Mouse (Mus musculus) MEL-GATA-1-ER (cell line): ENCODE measurements around the gene Rcn1.

Experiments used
- DNase-seq: peaks from one replicate; pipeline ENCODE4 v3.0.0-alpha.2; 2012; ENCODE audit warnings: low read depth; ENCODE audit errors: extremely low read depth

Gene Rcn1

GRCm38 (mm10) chr2:105399085-105399891, at the start of gene Rcn1:
Gene Rcn1 (minus strand): TSS chr2:105399319.
- DNase-seq, result peak; percentile 99

DNA sequence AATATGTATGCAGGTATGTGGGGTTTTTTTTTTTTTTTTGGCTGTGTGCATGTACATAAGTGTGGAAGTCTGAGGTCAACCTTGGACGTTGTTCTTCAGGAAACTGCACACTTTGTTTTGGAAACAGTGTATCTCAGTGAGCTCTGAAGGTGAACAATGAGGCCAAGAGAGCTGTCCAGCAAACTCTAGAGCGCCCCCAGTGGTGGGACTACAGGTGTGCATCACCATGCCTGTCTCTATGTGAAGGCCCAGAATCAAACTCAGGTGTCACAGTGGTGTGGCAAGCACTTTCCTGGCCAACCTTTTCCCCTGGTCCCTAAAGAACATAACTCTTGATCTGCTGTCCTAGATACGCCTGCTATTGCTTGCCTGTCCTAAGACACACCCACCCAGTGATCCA, 45.0 kb upstream of the Rcn1 start:
- DNase-seq, result no peak

- no peak for DNase-seq
These were observed 39.9 kb upstream of the Rcn1 start for GRCm38 (mm10) chr2:105439022-105439421.

DNA sequence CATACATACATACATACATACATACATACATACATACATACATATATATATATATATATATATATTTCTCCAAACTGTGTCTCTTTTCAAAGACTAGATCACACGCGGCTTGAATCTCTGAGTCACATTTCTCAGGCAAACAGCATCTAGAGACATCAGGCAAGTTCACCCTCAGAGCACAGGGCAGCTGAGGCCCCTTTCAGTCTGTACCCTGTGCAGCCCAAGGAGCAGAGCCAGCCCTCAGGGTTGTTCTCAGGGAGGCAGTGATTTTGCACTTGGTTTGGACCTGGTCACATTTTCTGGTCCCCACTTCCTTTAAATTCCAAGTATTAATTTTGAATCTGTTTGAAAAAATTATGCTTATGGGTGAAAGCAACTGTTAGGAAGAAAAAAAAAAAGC, 39.4 kb upstream of the Rcn1 start:
- no peak for DNase-seq

- no peak for DNase-seq
These were observed 33.8 kb upstream of the Rcn1 start for GRCm38 (mm10) chr2:105432927-105433326.

DNA sequence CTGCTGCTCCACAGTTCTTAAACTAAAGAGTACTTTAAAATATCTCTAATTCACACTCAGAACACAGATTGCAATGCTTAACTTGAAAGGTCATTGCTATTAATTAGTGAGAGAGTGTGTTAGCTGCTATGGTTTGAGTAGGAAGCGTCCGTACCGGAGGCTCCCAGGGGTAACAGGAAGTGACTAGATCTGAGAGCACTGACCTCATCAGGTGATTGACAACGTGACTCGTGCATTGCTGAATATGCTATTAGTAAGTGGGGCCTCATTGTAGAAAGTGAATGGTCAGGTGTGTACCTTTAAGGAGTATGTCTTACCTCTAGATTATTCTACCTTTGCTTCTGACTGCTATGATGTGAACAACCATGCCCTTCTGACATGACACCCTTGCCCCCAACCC, 31.3 kb upstream of the Rcn1 start:
- no peak for DNase-seq

- no peak for DNase-seq
These were observed 30.8 kb upstream of the Rcn1 start for GRCm38 (mm10) chr2:105429899-105430298.

DNA sequence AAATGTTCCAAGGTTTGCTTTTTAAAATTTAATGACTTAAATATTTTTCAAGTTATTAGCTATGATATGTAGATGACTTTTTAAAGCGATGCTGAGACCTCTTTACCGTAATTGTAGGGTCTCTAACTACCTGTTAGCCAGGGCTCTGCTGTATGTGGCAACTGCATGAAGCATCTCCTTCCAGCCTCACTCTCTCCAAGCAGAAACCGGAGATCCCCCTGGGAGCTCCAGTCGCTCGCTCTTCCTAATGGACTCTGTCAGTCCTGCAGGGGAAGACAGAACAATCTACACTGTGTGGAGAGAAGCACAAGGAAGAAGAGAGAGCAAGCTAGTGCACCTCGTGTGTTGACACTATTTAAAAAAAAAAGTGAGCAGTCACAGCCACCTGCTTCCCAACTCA, 29.3 kb upstream of the Rcn1 start:
- DNase-seq, result no peak

GRCm38 (mm10) chr2:105428029-105428428, 28.9 kb upstream of the Rcn1 start:
- DNase-seq, result peak; percentile 53

DNA sequence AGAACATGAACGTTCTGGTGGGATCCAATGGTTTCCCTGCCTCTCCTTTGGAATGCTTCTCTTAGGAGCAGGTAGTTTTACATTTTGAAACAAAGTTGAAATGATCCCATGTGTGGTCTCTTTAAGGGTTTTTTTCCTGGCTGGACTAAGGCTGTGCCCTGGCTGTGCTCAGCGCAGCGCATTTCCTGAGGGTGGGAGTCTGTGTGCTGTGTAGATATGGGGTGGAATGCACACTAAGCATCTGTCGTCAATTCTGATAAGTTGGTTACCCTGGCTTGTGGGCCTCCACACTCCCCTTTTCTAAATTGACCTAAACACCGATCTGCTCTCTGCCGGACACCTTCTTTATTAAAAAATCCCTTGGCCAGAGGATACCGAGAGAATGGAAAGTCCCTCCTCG, 28.3 kb upstream of the Rcn1 start:
- no peak for DNase-seq

DNA sequence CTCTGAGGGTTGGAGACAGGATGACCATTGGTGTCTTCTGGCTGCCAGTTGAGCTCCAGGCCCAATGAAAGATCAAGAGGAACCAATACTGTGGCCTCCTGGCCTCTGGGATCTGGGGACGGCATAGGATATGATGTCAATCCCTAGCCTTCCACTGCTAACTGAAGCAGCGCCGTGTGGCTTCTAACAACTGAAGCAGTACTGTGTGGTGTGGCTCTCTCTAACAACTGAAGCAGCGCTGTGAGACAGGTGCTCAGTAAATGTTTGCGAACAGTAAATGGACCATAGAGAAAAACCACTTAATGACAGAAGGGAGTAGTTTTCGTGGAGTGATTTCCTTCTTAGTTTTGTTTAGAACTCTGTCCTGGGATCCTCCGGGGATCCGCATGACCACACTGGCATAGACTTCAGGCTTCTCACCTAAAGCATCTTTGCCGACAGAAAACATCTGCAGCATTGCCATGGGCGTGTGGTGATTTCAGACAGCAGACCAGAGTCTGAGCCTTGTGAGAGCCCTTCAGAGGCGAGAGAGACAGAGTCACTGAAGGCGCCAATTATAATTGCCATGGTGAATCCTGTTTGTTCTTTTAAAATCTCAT, 19.6 kb upstream of the Rcn1 start:
- no peak for DNase-seq

GRCm38 (mm10) chr2:105417663-105418062, 18.5 kb upstream of the Rcn1 start:
- peak; percentile 56 for DNase-seq

DNA sequence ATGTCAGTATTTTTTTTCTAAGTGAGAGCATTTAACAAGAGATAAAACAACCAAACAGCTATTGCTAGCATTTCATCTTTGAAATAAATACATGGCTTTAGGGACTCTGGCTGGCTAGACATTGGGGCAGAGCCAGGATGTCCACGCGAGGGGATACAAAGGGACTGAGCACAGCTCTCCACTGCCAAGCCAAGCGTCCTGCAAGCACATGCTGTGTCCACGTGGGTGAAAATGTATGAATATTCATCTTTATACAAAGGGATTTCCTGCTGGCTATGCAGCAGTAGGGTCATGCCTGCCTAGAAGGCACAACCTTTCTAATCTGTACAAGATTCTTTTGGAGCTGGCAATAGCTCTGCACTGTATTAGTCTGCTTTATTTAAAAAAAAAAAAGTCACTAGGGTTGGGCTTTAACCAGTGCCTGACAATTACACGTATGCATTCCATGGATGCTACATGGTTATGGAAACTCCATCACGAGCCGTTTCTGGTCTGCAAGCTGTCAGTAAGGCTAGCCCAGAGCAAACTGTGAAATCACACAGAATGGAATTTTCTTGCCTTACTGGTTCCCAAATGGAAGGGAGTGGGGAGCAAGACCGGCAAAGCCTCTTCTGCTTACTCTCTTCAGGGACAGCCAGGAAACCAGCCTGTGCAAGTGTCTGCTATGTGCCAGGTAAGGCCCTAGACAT, 17.7 kb upstream of the Rcn1 start:
- no peak for DNase-seq

GRCm38 (mm10) chr2:105416046-105416659, 17.0 kb upstream of the Rcn1 start:
- DNase-seq, result no peak

GRCm38 (mm10) chr2:105414309-105414708, 15.2 kb upstream of the Rcn1 start:
- no peak for DNase-seq

DNA sequence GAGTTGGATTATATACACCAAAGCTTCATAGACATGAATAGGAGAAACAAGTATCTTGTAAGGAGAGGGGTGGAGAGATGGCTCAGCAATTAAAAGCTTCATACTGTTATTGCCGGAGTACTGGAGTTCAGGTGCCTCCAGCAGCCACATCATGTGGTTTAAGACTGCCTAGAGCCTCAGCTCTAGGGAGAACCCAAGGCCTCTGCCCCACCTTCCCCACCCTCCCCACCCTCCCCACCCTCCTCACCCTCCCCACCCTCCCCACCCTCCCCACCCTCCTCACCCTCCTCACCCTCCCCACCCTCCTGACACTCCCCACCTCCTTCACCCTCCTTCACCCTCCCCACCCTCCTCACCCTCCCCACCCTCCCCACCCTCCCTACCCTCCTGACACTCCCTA, 10.1 kb upstream of the Rcn1 start:
- DNase-seq, result no peak

GRCm38 (mm10) chr2:105408511-105408910, 9.4 kb upstream of the Rcn1 start:
- DNase-seq, result no peak

DNA sequence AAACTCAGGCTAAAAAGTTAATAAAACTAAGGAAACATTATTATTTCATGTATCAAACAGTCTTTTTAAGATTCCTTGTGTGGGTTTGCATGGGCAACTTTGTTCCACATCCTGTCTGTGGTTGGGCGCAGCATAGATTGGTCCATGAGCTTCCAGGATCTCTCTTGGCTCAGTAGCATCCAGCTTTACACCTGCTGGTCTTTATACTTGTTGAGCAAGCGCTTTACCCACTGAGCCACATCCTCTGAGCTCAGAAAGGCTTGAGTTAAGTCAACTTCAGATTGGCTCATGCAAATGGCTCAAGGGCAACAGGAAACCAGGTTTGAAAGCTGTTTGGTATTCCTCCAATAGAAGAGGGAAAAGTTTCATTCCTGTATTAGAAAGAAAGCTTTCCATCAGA, 3.1 kb upstream of the Rcn1 start:
- DNase-seq, result no peak

GRCm38 (mm10) chr2:105400558-105400957, 1.4 kb upstream of the Rcn1 start:
- no peak for DNase-seq

- no peak for DNase-seq
These were observed 459 bp downstream of the Rcn1 start for GRCm38 (mm10) chr2:105398636-105399084.

- DNase-seq, result no peak
These were observed 1.5 kb downstream of the Rcn1 start for GRCm38 (mm10) chr2:105397446-105398211.
